Mouse (Mus musculus) effector memory CD4-positive, alpha-beta T cell, adult 7 months (primary cell): Measurements from ENCODE around the gene Prame. TPM values are rescaled to one million over a fixed set of nuclear protein-coding genes. Genes with fewer than 3 reads are reported as not detected.

Source experiments
- polyA plus RNA-seq: library from polyadenylated mRNA; unstranded; fragments of 100-300 nt; shearing (Covaris generic); gene quantifications from one replicate; pipeline ENCODE4 v1.2.1, GENCODE M21; 2017

Prame gene
- polyA plus RNA-seq, result not detected

DNA sequence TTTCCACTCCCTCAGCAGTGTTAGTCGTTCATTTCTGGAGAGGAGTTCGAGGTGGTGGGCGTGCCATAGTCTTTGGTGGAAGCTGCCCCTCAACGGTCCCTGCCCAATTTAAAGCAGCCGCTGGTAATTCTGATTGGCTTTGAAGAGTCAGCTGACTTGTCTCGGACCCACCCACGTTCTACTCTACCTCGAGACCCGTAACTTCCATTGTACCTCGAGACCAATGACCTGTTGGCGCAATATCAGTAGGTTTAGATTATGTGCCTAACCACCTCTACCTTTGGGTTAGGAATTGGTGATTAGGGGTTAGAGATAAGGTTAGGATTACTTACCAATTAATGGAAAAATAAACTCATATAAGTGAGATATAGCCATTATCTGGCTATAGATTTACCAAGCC is at the start of gene Prame:
Gene Prame (minus strand): TSS at position 101 of the 400 bp plus-strand sequence.

DNA sequence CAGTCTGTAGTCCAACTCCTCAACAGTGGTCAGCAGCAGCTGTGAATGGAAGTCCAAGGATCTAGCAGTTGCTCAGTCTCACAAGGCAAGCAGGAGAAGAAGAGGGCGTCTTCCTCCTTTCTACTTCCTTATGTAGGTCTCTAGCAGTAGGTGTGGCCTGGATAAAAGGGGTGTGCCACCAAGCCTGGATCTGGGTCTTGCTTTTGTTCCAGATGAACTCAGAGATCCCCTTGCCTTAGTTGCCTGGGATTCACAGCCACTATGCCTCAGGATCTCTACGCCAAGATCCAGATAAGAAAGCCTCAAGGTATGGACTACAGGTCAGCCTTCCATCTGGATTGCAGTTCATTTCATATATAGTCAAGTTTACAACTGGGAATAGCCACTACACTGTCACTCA is 28.8 kb downstream of the Prame start, which contains the start of gene Nxf7:
Gene Nxf7 (minus strand): TSS at position 101 of the 400 bp plus-strand sequence.

Other genes with a start within 250 kb of the Prame start
- not detected for gene Gm7903, start 193.9 kb downstream of the Prame start, polyA plus RNA-seq
- gene AV320801, start 133.1 kb downstream of the Prame start, polyA plus RNA-seq, result 0.77 TPM
- not detected for gene Nxf7, start 28.9 kb downstream of the Prame start, polyA plus RNA-seq
- gene Tcp11x2, start 66.1 kb upstream of the Prame start, polyA plus RNA-seq, result not detected
- gene Tmsb15a, start 97.6 kb upstream of the Prame start, polyA plus RNA-seq, result not detected
- gene Armcx5, start 115.0 kb upstream of the Prame start, polyA plus RNA-seq, result 30.9 TPM
- 31.2 TPM for gene Gprasp1, start 115.0 kb upstream of the Prame start, polyA plus RNA-seq
- 14.8 TPM for gene Bhlhb9, start 169.9 kb upstream of the Prame start, polyA plus RNA-seq
- 13.0 TPM for gene Gprasp2, start 211.3 kb upstream of the Prame start, polyA plus RNA-seq